In the genomic region with DNA sequence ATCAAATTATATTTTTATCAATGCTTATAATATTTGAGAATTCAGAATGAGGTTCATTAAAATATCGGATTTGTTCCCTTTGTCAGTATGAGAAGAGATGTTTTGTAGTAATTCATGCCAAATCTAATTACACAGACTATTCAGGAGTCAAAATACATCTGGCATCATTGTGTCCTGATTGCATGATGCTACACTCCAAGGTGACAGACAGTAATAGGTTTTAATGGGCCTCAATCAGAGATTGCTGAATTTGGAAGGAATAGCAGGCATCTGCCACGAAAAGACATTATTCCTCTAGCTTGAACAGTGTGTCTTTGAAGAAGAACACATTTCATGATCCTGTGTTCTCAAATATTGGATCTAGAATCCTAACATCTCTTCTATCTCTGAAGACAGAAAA, we compare ENCODE assay signal across 16 mouse cellular contexts.
"Had no signal": no experiment of that assay in that cellular context is flagged by ENCODE, and none has a peak within 500 bp of the region (broad histone marks: within the 10 kb centered on the region; RNA-seq: fewer than 3 reads in every experiment).

No protein-coding gene starts in this region.

- H3K4me1 ChIP-seq: kidney, embryonic 15.5 days; limb, embryonic 10.5 days; liver, embryonic 12.5 days; liver, embryonic 15.5 days; lung, embryonic 15.5 days had no signal

- H3K4me2 ChIP-seq: kidney, embryonic 15.5 days; limb, embryonic 13.5 days; liver, embryonic 12.5 days; liver, embryonic 15.5 days; lung, embryonic 15.5 days; midbrain, embryonic 11.5 days had no signal

- H3K27me3 ChIP-seq: kidney, embryonic 15.5 days; limb, embryonic 13.5 days; liver, embryonic 12.5 days; liver, embryonic 15.5 days; lung, embryonic 15.5 days had no signal

- H3K4me3 ChIP-seq: kidney, embryonic 15.5 days; limb, embryonic 10.5 days; limb, embryonic 13.5 days; liver, embryonic 12.5 days; liver, embryonic 15.5 days; lung, embryonic 15.5 days had no signal

- H3K27ac ChIP-seq: kidney, embryonic 15.5 days; limb, embryonic 10.5 days; limb, embryonic 13.5 days; liver, embryonic 12.5 days; liver, embryonic 15.5 days; lung, embryonic 15.5 days had no signal

- H3K36me3 ChIP-seq: kidney, embryonic 15.5 days; limb, embryonic 10.5 days; limb, embryonic 13.5 days; liver, embryonic 12.5 days; liver, embryonic 15.5 days; lung, embryonic 15.5 days had no signal

- H3K9me3 ChIP-seq: kidney, embryonic 15.5 days; limb, embryonic 10.5 days; limb, embryonic 13.5 days; liver, embryonic 12.5 days; liver, embryonic 15.5 days; lung, embryonic 15.5 days had no signal

- ATAC-seq: liver, embryonic 12.5 days had no signal

- DNase-seq: kidney, postnatal 10 days; kidney, postnatal 36 days; liver; lung, adult 18-20 months; lung, postnatal 10 days; lung, postnatal 4 days; midbrain, embryonic 14.5 days; thymus, adult 18-20 months; thymus, postnatal 36 days had no signal

- H3K9ac ChIP-seq: kidney, embryonic 15.5 days; limb, embryonic 13.5 days; liver, embryonic 12.5 days; liver, embryonic 15.5 days; lung, embryonic 15.5 days had no signal
